Mouse (Mus musculus) urinary bladder, postnatal 14 days (tissue): Measurements from ENCODE around the gene Lgals12.
A peak's percentile ranks its signal among the peaks of the same experiment; 100 is the strongest.

Experiments
- DNase-seq: peaks from one replicate; pipeline ENCODE4 v3.0.0; 2021; ENCODE audit warnings: low spot score

The Lgals12 gene

GRCm38 (mm10) chr19:7583101-7583500 is 23.9 kb downstream of the Lgals12 start:
- peak; percentile 58 for DNase-seq

GRCm38 (mm10) chr19:7581042-7581441 is 26.0 kb downstream of the Lgals12 start:
- DNase-seq = peak; percentile 29

- DNase-seq = no peak
Measured at GRCm38 (mm10) chr19:7577710-7578109, 29.3 kb downstream of the Lgals12 start.

GRCm38 (mm10) chr19:7576180-7576579 is 30.8 kb downstream of the Lgals12 start:
- no peak for DNase-seq

- DNase-seq = no peak
Measured at GRCm38 (mm10) chr19:7569650-7570049, 37.3 kb downstream of the Lgals12 start.

GRCm38 (mm10) chr19:7568364-7568763 is 38.6 kb downstream of the Lgals12 start:
- no peak for DNase-seq

GRCm38 (mm10) chr19:7566826-7567225 is 40.2 kb downstream of the Lgals12 start:
- DNase-seq = no peak

- DNase-seq = no peak
Measured at GRCm38 (mm10) chr19:7564457-7564856, 42.5 kb downstream of the Lgals12 start.

- DNase-seq = no peak
Measured at GRCm38 (mm10) chr19:7563676-7564075, 43.3 kb downstream of the Lgals12 start.

GRCm38 (mm10) chr19:7562601-7563129 is 44.3 kb downstream of the Lgals12 start:
- no peak for DNase-seq

- no peak for DNase-seq
Measured at GRCm38 (mm10) chr19:7561456-7561855, 45.5 kb downstream of the Lgals12 start.

- DNase-seq = no peak
Measured at GRCm38 (mm10) chr19:7559986-7560385, 47.0 kb downstream of the Lgals12 start.

GRCm38 (mm10) chr19:7558675-7559074 is 48.3 kb downstream of the Lgals12 start:
- no peak for DNase-seq

GRCm38 (mm10) chr19:7557844-7558243 is 49.1 kb downstream of the Lgals12 start:
- no peak for DNase-seq

GRCm38 (mm10) chr19:7557328-7557822 is 49.6 kb downstream of the Lgals12 start, which contains the start of gene Pla2g16:
Gene Pla2g16, plus strand, starts transcription at chr19:7557459.
- peak; percentile 77 for DNase-seq

GRCm38 (mm10) chr19:7556641-7557040 is 50.4 kb downstream of the Lgals12 start:
- no peak for DNase-seq

- no peak for DNase-seq
Measured at GRCm38 (mm10) chr19:7554881-7555280, 52.1 kb downstream of the Lgals12 start.

- DNase-seq = no peak
Measured at GRCm38 (mm10) chr19:7553441-7553840, 53.6 kb downstream of the Lgals12 start.

GRCm38 (mm10) chr19:7552301-7552673 is 54.7 kb downstream of the Lgals12 start:
- no peak for DNase-seq

- DNase-seq = no peak
Measured at GRCm38 (mm10) chr19:7551550-7552300, 55.3 kb downstream of the Lgals12 start.

GRCm38 (mm10) chr19:7548924-7549323 is 58.1 kb downstream of the Lgals12 start:
- no peak for DNase-seq
